Mouse (Mus musculus) neural tube, embryonic 12.5 days (tissue): ENCODE measurements at regions not wholly inside any gene's neighbourhood (a gene's known extent, or its start where the extent isn't known, plus 50 kb on each side); places are given as distances from the start of the nearest gene placed in this dataset.

ENCODE experiments used
- ATAC-seq: fragments of 200-750 bp; cut with Nextera tagmentation; 2 replicates; pipeline ENCODE4 v1.8.0; 2017; ENCODE audit warnings: low read depth, mild to moderate bottlenecking, moderate TSS enrichment, moderate library complexity; ENCODE audit not compliant: low FRiP score
- H3K27ac ChIP-seq: fragments of 300-500 bp; sonication (generic); 2 replicates; pipeline ENCODE4 v1.5.1; 2016
- H3K27me3 ChIP-seq: fragments of 300-500 bp; sonication (generic); replicated peaks from 2 replicates; pipeline ENCODE4 v1.6.1; 2016; ENCODE audit warnings: mild to moderate bottlenecking
- H3K36me3 ChIP-seq: fragments of 300-500 bp; sonication (generic); 2 replicates; pipeline ENCODE4 v1.6.1; 2016; ENCODE audit warnings: mild to moderate bottlenecking
- H3K4me1 ChIP-seq: fragments of 300-500 bp; sonication (generic); 2 replicates; pipeline ENCODE4 v1.6.1; 2016
- H3K4me2 ChIP-seq: fragments of 300-500 bp; sonication (generic); replicated peaks from 2 replicates; pipeline ENCODE4 v1.6.1; 2016; ENCODE audit warnings: mild to moderate bottlenecking
- H3K4me3 ChIP-seq: fragments of 300-500 bp; sonication (generic); 2 replicates; pipeline ENCODE4 v1.5.1; 2016
- H3K9ac ChIP-seq: fragments of 300-500 bp; sonication (generic); 2 replicates; pipeline ENCODE4 v1.6.1; 2016; ENCODE audit warnings: mild to moderate bottlenecking
- H3K9me3 ChIP-seq: fragments of 300-500 bp; sonication (generic); 2 replicates; pipeline ENCODE4 v1.6.1; 2016; ENCODE audit warnings: mild to moderate bottlenecking
- WGBS: fragments of 180-500 bp; shearing (Covaris S2); methylation state at CpG from one replicate; pipeline ENCODE4 v1.1.7; 2016; 5-methylcytosine and 5-hydroxymethylcytosine counted together

GRCm38 (mm10) chr6:107629376-107629775 lies 99.8 kb downstream of the Lrrn1 start:
- Histone ChIP-seq H3K4me3 (no peak overlapping the region), H3K4me1 (no peaks in the 10 kb centered on the region), H3K4me2 (no peak overlapping the region), H3K36me3 (no peaks in the 10 kb centered on the region), H3K27ac (no peak overlapping the region), H3K9ac (no peak overlapping the region), H3K9me3 (no peaks in the 10 kb centered on the region), H3K27me3 (no peaks in the 10 kb centered on the region)
- ATAC-seq: no peak
- 53% methylated on average over 1 of the region's 1 CpGs for WGBS

GRCm38 (mm10) chr6:107645751-107646150 lies 116.2 kb downstream of the Lrrn1 start:
- Histone ChIP-seq H3K27ac (no peak overlapping the region), H3K9me3 (no peaks in the 10 kb centered on the region), H3K4me2 (no peak overlapping the region), H3K27me3 (no peaks in the 10 kb centered on the region), H3K4me3 (no peak overlapping the region), H3K4me1 (no peaks in the 10 kb centered on the region), H3K9ac (no peak overlapping the region), H3K36me3 (no peaks in the 10 kb centered on the region)
- WGBS: 81% methylated on average over 2 of the region's 2 CpGs
- no peak for ATAC-seq

- H3K4me1 ChIP-seq: no peaks in the 10 kb centered on the region
- no peak for ATAC-seq
These were observed 124.4 kb downstream of the Lrrn1 start for GRCm38 (mm10) chr6:107653840-107654523.

GRCm38 (mm10) chr6:107657805-107658204 lies 128.2 kb downstream of the Lrrn1 start:
- H3K9me3 ChIP-seq: no peaks in the 10 kb centered on the region
- no peaks in the 10 kb centered on the region for H3K27me3 ChIP-seq
- H3K27ac ChIP-seq: no peak overlapping the region
- H3K9ac ChIP-seq: no peak overlapping the region
- no peak overlapping the region for H3K4me2 ChIP-seq
- H3K4me3 ChIP-seq: no peak overlapping the region
- no peaks in the 10 kb centered on the region for H3K4me1 ChIP-seq
- no peaks in the 10 kb centered on the region for H3K36me3 ChIP-seq
- 91% methylated on average over 2 of the region's 2 CpGs for WGBS
- no peak for ATAC-seq

More at GRCm38 (mm10) chr6:107653840-107654523, 124.4 kb downstream of the Lrrn1 start:
- H3K9me3 ChIP-seq: no peaks in the 10 kb centered on the region
- no peak overlapping the region for H3K4me2 ChIP-seq
- no peak overlapping the region for H3K9ac ChIP-seq
- no peak overlapping the region for H3K27ac ChIP-seq
- no peaks in the 10 kb centered on the region for H3K27me3 ChIP-seq
- no peak overlapping the region for H3K4me3 ChIP-seq
- no peaks in the 10 kb centered on the region for H3K36me3 ChIP-seq

GRCm38 (mm10) chr6:107661009-107661764 lies 131.6 kb downstream of the Lrrn1 start:
- 71% methylated on average over 5 of the region's 5 CpGs for WGBS
- ATAC-seq: no peak
- H3K9me3 ChIP-seq: no peaks in the 10 kb centered on the region

GRCm38 (mm10) chr6:107699298-107699697 lies 169.7 kb downstream of the Lrrn1 start:
- H3K9ac ChIP-seq: no peak overlapping the region

More at GRCm38 (mm10) chr6:107661009-107661764, 131.6 kb downstream of the Lrrn1 start:
- no peaks in the 10 kb centered on the region for H3K4me1 ChIP-seq
- H3K4me3 ChIP-seq: no peak overlapping the region
- no peak overlapping the region for H3K27ac ChIP-seq
- no peaks in the 10 kb centered on the region for H3K27me3 ChIP-seq
- no peak overlapping the region for H3K9ac ChIP-seq
- H3K36me3 ChIP-seq: no peaks in the 10 kb centered on the region
- no peak overlapping the region for H3K4me2 ChIP-seq

GRCm38 (mm10) chr6:107708185-107708584 lies 178.6 kb downstream of the Lrrn1 start:
- Histone ChIP-seq H3K4me1 (no peaks in the 10 kb centered on the region), H3K27me3 (no peaks in the 10 kb centered on the region), H3K4me2 (no peak overlapping the region), H3K27ac (no peak overlapping the region), H3K4me3 (no peak overlapping the region), H3K36me3 (no peaks in the 10 kb centered on the region), H3K9ac (no peak overlapping the region), H3K9me3 (no peaks in the 10 kb centered on the region)
- 70% methylated on average over 2 of the region's 2 CpGs for WGBS
- no peak for ATAC-seq

More at GRCm38 (mm10) chr6:107699298-107699697, 169.7 kb downstream of the Lrrn1 start:
- no peak for ATAC-seq
- Histone ChIP-seq H3K4me2 (no peak overlapping the region), H3K4me3 (no peak overlapping the region), H3K27me3 (no peaks in the 10 kb centered on the region), H3K27ac (no peak overlapping the region), H3K9me3 (no peaks in the 10 kb centered on the region), H3K4me1 (no peaks in the 10 kb centered on the region), H3K36me3 (no peaks in the 10 kb centered on the region)
- 89% methylated on average over 4 of the region's 4 CpGs for WGBS

GRCm38 (mm10) chr6:107708608-107709007 lies 179.0 kb downstream of the Lrrn1 start:
- no peaks in the 10 kb centered on the region for H3K36me3 ChIP-seq
- WGBS: 91% methylated on average over 1 of the region's 1 CpGs
- ATAC-seq: no peak

GRCm38 (mm10) chr6:107710360-107710759 lies 180.8 kb downstream of the Lrrn1 start:
- Histone ChIP-seq H3K4me1 (no peaks in the 10 kb centered on the region), H3K9ac (no peak overlapping the region), H3K4me3 (no peak overlapping the region), H3K9me3 (no peaks in the 10 kb centered on the region), H3K27me3 (no peaks in the 10 kb centered on the region), H3K27ac (no peak overlapping the region), H3K36me3 (no peaks in the 10 kb centered on the region), H3K4me2 (no peak overlapping the region)
- no peak for ATAC-seq
- WGBS: 80% methylated on average over 5 of the region's 5 CpGs

More at GRCm38 (mm10) chr6:107708608-107709007, 179.0 kb downstream of the Lrrn1 start:
- Histone ChIP-seq H3K4me3 (no peak overlapping the region), H3K9ac (no peak overlapping the region), H3K9me3 (no peaks in the 10 kb centered on the region), H3K4me2 (no peak overlapping the region), H3K4me1 (no peaks in the 10 kb centered on the region), H3K27me3 (no peaks in the 10 kb centered on the region), H3K27ac (no peak overlapping the region)

- Histone ChIP-seq H3K27ac (no peak overlapping the region), H3K9me3 (no peaks in the 10 kb centered on the region), H3K4me3 (no peak overlapping the region), H3K4me1 (no peaks in the 10 kb centered on the region), H3K9ac (no peak overlapping the region), H3K36me3 (no peaks in the 10 kb centered on the region), H3K27me3 (no peaks in the 10 kb centered on the region), H3K4me2 (no peak overlapping the region; the same call in 1 of the 2 replicates)
- 0 out of 2 replicates have a peak, but pooled peaks have one; percentile 30 for ATAC-seq
- WGBS: 32% methylated on average over 22 of the region's 22 CpGs
These were observed 181.9 kb downstream of the Lrrn1 start for GRCm38 (mm10) chr6:107711181-107712087.

GRCm38 (mm10) chr6:107713051-107713450 lies 183.5 kb downstream of the Lrrn1 start:
- Histone ChIP-seq H3K4me2 (no peak overlapping the region), H3K4me1 (no peaks in the 10 kb centered on the region), H3K27ac (no peak overlapping the region), H3K9ac (no peak overlapping the region), H3K27me3 (no peaks in the 10 kb centered on the region), H3K36me3 (no peaks in the 10 kb centered on the region), H3K4me3 (no peak overlapping the region), H3K9me3 (no peaks in the 10 kb centered on the region)
- no peak for ATAC-seq
- 27% methylated on average over 6 of the region's 6 CpGs for WGBS

GRCm38 (mm10) chr6:107717194-107717593 lies 187.6 kb downstream of the Lrrn1 start:
- Histone ChIP-seq H3K4me2 (no peak overlapping the region), H3K4me3 (no peak overlapping the region), H3K9me3 (no peaks in the 10 kb centered on the region), H3K36me3 (no peaks in the 10 kb centered on the region), H3K27me3 (no peaks in the 10 kb centered on the region), H3K27ac (no peak overlapping the region), H3K4me1 (no peaks in the 10 kb centered on the region), H3K9ac (no peak overlapping the region)
- no peak for ATAC-seq
- WGBS: 90% methylated on average over 2 of the region's 2 CpGs
